Mouse (Mus musculus): ENCODE measurements around the gene Zfp719. TPM values are rescaled to one million over a fixed set of nuclear protein-coding genes. Genes with fewer than 3 reads are reported as not detected.

Gene Zfp719
- polyA plus RNA-seq, 1 experiment = 2.9 TPM

DNA sequence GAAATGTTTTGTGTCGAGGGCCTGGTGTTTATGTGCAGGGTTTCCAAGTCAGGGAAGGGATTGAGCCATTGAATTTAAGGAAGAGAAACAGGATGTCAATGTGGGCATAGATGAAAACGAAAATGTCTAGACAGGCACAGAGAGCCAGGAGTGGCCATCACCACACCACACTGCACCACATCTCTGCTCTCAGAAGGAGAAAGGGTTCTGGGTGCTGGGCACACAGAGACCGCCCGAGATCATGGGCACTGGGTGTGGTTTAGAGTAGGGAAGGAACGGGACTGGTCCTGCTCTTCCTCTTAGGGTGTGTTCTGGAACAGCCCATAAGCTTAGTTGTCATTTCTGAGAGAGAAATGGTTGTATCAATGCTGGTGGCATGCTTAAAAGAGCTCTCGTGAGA is 16.1 kb upstream of the Zfp719 start:
- Histone ChIP-seq H3K4me1 (ENCODE audit: control insufficient read depth, insufficient read depth, insufficient read length, low read length) (0 out of 2 replicates have a peak, but pooled peaks cover 6% of the 10 kb centered on the region), H3K27ac (replicated peaks; ENCODE audit: low read depth, low read length) (no peak overlapping the region), H3K4me3 (ENCODE audit: insufficient read depth, low read depth, low read length) (peak overlapping the region; percentile 83; the same call in 1 of the 2 replicates)

DNA sequence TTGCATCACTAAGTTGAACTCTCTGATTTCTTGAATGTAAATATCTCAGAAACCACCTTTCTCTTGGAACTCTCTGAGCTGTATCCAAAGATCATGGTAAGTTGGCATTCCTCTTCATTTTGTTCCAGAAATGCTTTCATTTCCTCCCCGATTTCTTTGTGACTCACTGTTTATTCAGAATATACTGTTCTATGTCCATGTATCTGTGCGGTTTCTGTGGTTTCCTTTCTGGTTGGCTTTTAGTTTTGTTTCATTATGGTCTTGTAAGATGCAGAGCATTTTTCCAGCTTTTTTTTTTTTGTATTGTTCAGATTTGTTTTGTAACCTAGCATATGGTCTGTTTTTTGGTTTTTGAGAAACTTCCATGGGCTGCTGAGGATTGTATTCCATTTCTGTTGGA is 8.2 kb upstream of the Zfp719 start:
- no peak overlapping the region for H3K4me3 ChIP-seq (ENCODE audit: insufficient read depth, low read depth, low read length)
- no peak overlapping the region for H3K27ac ChIP-seq (replicated peaks; ENCODE audit: low read depth, low read length)
- no peaks in the 10 kb centered on the region for H3K4me1 ChIP-seq (ENCODE audit: control insufficient read depth, insufficient read depth, insufficient read length, low read length)

DNA sequence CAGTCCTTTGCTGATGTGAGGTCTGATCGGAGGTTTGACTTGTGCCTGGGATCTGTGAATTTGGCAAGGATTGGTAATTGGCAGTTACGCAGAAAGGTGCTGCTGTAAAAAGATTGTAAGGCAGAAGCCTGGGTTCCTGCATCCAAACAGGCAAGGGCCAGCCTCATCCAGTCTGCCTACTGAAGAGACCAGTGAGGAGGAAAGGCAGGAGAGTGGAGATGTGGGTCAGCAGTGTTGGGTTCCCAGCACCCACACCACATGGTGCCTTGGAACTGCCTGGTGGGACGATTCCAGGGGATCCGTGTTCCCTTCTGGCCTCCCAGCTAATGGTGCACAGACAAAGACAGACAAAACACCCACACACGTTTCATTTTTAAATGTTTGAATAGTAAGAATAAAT is 1.1 kb downstream of the Zfp719 start:
- Histone ChIP-seq H3K4me1 (ENCODE audit: control insufficient read depth, insufficient read depth, insufficient read length, low read length) (peaks cover 4% of the 10 kb centered on the region), H3K27ac (replicated peaks; ENCODE audit: low read depth, low read length) (no peak overlapping the region), H3K4me3 (ENCODE audit: insufficient read depth, low read depth, low read length) (peak overlapping the region; percentile 80; the same call in 1 of the 2 replicates)

DNA sequence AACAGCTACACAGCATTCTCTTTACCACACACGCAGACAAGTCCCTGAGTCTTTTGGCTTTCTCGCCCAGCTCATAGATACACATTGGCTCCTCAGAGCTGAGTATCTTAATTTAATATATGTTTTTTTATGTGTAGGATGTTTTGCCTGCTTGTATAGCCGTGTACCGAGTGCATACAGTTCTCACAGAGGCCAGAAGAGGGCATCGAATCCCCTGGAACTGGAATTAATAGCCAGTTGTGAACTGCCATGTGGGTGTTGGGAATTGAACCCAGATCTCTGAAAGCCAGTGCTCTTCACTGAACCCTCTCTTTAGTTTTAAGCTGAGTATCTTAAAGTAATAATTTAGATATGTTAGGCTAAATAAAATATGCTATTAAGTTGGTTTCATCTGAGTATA is 5.4 kb downstream of the Zfp719 start:
- Histone ChIP-seq H3K27ac (replicated peaks; ENCODE audit: low read depth, low read length) (no peak overlapping the region), H3K4me1 (ENCODE audit: control insufficient read depth, insufficient read depth, insufficient read length, low read length) (peaks cover 4% of the 10 kb centered on the region), H3K4me3 (ENCODE audit: insufficient read depth, low read depth, low read length) (no peak overlapping the region)

DNA sequence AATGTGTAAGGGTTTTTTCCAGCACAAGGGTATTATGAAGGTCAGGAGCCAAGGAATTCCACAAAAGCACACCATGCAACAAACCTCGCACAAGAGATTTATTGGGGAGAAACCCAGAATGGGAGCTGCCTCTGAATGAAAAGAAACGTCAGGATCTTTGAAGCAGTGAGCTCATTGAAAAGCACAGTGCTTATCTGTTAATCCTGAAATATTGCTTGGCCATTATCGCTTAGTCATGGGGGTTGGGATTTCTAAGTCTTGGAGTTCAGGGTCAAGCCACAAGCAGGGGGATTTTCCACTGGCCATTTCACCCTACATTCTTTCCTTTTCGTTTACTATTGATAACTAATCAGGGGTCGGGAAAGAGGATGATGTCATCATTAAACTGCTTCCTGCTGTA is 22.5 kb downstream of the Zfp719 start:
- Histone ChIP-seq H3K27ac (replicated peaks; ENCODE audit: low read depth, low read length) (no peak overlapping the region), H3K4me1 (ENCODE audit: control insufficient read depth, insufficient read depth, insufficient read length, low read length) (no peaks in the 10 kb centered on the region), H3K4me3 (ENCODE audit: insufficient read depth, low read depth, low read length) (no peak overlapping the region)

DNA sequence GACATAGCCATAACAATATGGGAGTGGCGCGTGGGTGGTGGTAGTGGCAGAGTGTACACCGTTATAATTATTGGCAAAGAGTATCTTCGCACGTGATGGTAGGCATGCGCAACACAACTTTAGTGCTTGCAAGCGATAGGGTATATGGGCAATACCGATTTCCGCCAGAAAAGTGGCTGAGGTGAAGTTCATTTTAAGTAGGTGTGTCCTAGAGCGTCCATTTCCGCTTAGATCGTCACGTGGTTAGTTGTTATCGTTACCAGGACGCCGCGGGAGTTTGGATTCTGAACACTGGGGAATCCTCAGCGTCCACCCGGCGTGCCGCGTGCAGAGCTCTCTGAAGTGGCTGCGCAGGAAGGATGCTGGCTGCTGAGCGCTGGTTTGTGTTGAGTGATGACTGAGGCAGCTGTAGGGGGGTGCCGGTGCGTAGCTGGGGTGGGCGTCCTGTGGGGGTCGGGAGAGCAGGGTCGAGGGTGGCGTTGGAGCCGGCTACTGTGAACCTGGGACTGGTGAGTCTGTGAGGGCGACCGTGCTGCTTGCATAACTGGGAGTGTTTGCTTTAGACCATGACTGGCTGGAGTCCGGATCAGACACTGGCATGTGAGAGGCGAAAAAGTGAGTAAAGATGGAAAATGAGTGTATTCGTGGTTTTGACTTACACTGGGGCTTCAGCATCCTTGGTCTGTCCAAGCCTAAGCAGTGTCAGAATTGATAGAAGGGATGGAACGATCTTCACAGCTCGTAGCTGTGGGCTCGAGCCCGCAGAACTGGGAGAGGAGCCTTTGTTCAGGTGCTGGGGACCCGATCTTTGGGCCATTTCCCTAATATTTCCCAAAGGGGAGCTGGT is 27.7 kb downstream of the Zfp719 start, which contains the start of gene Zfp819:
TSS of gene Zfp819 (plus strand) at position 274 of the 847 bp plus-strand sequence.
- H3K4me1 ChIP-seq (ENCODE audit: control insufficient read depth, insufficient read depth, insufficient read length, low read length) = no peaks in the 10 kb centered on the region
- peak within 1 kb of the TSS; percentile 43 for H3K4me3 ChIP-seq (ENCODE audit: insufficient read depth, low read depth, low read length)
- H3K27ac ChIP-seq (replicated peaks; ENCODE audit: low read depth, low read length) = no peak within 1 kb of the TSS

DNA sequence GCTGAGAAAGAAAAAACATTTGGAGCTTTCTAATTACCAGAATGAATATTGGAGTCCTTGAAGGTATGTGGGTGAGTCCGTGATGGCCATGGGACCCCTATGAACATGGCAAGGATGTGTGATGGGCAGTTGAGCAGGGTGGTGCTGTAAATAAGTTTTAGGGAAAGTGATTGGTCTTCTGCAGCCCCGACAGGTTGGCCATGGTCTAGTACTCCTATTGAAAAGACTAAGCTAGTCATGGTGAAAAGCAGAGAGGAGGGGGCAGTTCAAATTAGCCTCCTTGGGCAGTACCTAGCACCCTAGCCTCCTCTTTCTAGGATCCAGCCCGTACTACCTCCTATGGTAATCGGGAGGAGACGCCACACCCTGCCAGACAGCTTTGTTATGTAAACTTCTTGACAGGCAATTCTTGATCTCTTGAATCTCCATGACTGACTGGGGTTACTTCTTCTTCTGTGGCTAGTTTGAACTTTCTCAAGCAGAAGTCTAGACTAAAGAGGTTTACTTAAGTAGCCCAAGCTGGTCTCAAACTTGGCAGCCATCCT is 28.4 kb downstream of the Zfp719 start:
- H3K4me1 ChIP-seq (ENCODE audit: control insufficient read depth, insufficient read depth, insufficient read length, low read length) = no peaks in the 10 kb centered on the region
- H3K4me3 ChIP-seq (ENCODE audit: insufficient read depth, low read depth, low read length) = no peak overlapping the region
- no peak overlapping the region for H3K27ac ChIP-seq (replicated peaks; ENCODE audit: low read depth, low read length)

DNA sequence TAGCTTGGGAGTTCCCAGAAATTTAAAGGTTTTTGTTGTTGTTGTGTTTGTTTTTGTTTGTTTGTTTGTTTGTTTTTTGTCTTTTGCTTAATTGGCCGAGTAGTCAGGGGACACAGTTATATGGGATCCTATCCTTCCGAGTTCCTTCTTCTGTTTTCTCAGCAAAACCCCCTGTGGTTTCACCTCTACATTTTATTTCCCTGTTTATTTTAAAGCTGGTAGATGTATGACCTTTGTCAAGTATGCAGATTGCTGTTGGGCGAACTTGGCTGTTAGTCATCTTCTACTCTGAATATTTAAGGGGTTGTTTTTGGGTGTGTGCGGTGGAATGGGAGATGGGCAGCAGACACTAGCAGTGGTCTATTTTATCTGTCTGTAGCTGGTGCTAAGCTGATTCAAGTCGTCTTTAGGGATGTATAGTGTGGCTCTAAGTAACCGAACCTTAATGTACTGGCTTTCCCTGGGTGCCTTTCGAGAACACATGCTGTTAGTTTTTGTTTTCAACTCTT is 29.0 kb downstream of the Zfp719 start:
- Histone ChIP-seq H3K27ac (replicated peaks; ENCODE audit: low read depth, low read length) (no peak overlapping the region), H3K4me1 (ENCODE audit: control insufficient read depth, insufficient read depth, insufficient read length, low read length) (no peaks in the 10 kb centered on the region), H3K4me3 (ENCODE audit: insufficient read depth, low read depth, low read length) (no peak overlapping the region)

DNA sequence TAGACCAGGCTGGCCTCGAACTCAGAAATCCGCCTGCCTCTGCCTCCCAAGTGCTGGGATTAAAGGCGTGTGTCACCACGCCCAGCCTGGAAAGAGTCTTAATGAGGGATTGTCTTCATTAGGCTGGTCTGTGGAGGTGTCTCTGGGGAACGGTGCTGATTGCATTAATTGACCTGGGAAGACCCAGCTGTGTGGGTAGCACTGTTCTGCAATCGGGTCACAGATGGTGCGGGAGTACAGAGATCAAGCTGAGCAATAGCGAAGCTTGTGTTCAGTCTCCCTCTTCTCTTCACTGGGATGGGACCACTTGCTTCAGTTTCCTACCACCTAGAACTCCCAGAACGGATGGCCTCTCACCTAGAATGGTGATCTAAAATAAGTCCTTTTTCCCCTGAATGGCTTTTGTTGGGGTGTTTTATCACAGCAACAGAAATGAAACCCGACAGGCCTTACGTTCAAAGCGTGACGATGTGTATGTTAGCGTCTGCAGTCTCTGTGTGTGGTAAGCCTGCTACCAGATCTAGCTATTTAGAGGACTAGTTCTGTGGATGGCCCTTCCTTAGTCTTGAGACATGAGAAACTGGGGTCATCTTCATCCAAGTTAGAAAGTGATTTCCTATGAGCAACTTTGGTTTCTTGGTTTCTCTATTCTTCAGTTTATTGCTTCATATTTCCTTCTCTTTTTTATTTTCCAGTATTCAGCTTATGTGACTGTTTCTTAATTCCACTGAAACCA is 34.6 kb downstream of the Zfp719 start:
- Histone ChIP-seq H3K4me3 (ENCODE audit: insufficient read depth, low read depth, low read length) (no peak overlapping the region), H3K4me1 (ENCODE audit: control insufficient read depth, insufficient read depth, insufficient read length, low read length) (no peaks in the 10 kb centered on the region), H3K27ac (replicated peaks; ENCODE audit: low read depth, low read length) (no peak overlapping the region)

DNA sequence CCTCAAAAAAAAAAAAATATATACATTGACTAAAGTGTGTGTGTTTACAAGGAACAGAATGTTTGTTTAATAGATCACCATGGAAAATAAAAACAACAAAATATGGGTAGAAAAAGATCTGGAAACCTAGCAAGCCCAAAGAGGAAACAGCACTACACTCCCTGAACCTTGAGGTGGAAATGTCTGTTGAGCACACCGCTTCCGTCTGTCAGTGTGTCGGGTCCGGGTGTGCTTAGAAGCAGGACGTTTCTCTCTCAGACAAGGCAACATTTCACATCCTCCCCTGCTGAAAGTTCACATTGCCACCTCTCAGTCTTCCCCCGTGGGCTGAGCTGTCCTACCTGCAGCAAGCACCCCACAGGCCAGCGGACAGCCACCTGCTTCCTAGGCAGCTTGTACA is 43.5 kb downstream of the Zfp719 start:
- Histone ChIP-seq H3K4me1 (ENCODE audit: control insufficient read depth, insufficient read depth, insufficient read length, low read length) (no peaks in the 10 kb centered on the region), H3K4me3 (ENCODE audit: insufficient read depth, low read depth, low read length) (no peak overlapping the region), H3K27ac (replicated peaks; ENCODE audit: low read depth, low read length) (no peak overlapping the region)

DNA sequence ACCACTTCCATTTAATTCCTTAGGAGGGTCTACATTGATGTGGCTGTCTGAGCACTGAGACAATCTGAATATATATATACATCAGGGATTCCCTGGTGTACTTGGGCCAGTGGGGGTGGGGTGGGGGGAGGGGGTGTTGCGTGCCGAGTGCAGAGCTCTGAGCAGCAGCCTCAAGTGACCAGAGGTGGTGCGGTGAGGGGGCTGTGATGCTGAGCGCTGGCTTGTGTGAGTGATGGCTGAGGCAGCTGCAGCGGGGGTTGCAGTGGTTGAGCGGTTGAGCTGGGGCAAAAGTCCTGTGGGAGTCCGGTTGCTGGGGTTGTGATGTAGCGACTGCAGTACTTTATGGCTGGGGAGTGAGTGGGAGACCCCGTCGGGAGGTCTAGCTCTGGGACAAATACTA is 44.4 kb downstream of the Zfp719 start:
- no peaks in the 10 kb centered on the region for H3K4me1 ChIP-seq (ENCODE audit: control insufficient read depth, insufficient read depth, insufficient read length, low read length)

DNA sequence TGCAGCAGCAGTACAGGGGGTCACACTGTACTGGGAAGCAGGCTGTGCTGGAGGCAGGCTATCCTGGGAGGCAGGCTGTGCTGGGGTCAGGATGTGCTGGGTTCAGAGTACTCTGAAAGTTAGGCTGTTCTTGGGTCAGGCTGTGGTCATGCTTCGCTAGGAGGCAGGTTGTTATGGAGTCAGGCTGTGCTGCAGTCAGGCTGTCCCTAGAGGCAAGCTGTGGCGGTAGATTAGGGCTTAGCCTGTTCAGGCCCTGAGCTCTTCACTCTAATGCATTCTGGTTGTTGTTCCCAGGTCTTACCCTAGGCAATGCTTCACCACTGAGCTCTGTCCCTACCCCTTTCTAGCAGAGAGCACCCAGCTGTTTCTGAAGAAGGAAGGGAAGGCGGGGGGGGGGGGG is 45.7 kb downstream of the Zfp719 start:
- Histone ChIP-seq H3K4me3 (ENCODE audit: insufficient read depth, low read depth, low read length) (no peak overlapping the region), H3K27ac (replicated peaks; ENCODE audit: low read depth, low read length) (no peak overlapping the region), H3K4me1 (ENCODE audit: control insufficient read depth, insufficient read depth, insufficient read length, low read length) (no peaks in the 10 kb centered on the region)

More for the DNA sequence above, 44.4 kb downstream of the Zfp719 start:
- Histone ChIP-seq H3K4me3 (ENCODE audit: insufficient read depth, low read depth, low read length) (no peak overlapping the region), H3K27ac (replicated peaks; ENCODE audit: low read depth, low read length) (no peak overlapping the region)

DNA sequence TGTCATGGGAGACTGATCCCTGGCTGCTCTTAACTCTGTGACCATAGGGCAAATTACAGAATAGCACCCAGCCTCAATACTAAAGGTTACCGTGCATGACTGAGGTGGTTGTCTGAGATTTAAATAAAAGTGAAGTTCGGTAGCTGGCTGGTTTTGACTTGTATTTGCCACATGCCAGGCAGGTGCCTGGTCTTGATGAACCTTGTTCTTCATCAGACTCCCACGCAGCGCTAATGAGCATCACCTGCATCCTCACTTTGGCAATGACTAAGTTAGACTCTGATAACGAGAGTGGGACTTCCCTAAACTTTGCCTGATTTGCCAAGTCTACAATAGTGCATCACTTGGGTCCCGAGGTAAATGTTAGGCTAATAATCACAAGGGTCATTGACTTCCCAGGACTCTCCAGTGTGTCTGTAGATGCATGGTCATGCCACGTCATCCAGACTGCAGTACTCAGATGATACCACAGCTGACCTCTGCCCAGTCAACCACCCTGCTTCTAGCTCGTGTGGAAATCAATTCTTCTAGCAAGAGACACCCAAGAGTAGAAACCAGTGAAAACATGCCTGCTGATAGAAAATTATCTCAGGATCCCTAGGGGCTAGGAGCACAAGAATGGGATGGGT is 46.5 kb downstream of the Zfp719 start:
- H3K27ac ChIP-seq (replicated peaks; ENCODE audit: low read depth, low read length) = no peak overlapping the region
- H3K4me3 ChIP-seq (ENCODE audit: insufficient read depth, low read depth, low read length) = no peak overlapping the region
- H3K4me1 ChIP-seq (ENCODE audit: control insufficient read depth, insufficient read depth, insufficient read length, low read length) = no peaks in the 10 kb centered on the region

DNA sequence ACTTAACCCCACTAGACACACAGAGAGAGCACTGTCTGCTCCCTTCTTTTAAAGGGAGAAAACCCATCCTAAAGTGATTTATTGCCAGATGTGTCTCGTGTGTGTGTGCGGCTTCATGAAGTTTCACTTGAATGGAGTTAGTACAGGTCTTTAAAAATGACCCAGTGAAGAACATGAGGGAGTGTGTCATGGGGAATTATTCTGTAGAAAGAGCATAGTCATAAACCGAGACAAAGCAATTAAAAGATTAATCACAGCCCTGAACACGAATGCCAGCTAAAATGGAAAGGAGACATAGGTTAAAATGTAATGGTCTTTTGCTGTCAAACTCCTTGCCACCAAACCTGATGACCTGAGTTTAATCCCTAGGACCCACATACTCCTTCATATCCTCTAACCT is 54.5 kb downstream of the Zfp719 start:
- Histone ChIP-seq H3K4me1 (ENCODE audit: control insufficient read depth, insufficient read depth, insufficient read length, low read length) (no peaks in the 10 kb centered on the region), H3K27ac (replicated peaks; ENCODE audit: low read depth, low read length) (no peak overlapping the region), H3K4me3 (ENCODE audit: insufficient read depth, low read depth, low read length) (no peak overlapping the region)

DNA sequence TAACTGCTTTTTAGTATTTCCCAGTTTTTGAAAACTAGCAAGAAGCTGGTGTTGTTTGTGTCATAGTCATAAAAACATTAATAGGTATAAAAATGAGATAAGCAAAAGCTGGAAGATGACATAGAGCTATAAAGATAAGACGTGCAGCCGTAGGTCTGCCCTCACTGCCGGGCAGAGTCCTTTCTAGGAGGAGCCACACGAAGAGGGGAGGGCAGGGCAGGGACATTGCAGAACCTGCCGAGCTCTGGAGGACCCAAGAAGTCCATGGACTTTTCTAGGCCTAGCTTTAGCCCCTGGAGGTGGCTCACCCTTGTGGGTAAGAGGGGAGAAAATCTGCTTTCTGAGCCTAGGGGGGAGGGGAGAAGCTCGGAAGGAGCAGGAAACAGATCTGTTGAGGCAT is 55.1 kb downstream of the Zfp719 start, which contains the start of gene Ceacam18:
TSS of gene Ceacam18 (plus strand) at position 208 of the 400 bp plus-strand sequence.
- H3K27ac ChIP-seq (replicated peaks; ENCODE audit: low read depth, low read length) = no peak within 1 kb of the TSS
- H3K4me1 ChIP-seq (ENCODE audit: control insufficient read depth, insufficient read depth, insufficient read length, low read length) = no peaks in the 10 kb centered on the region
- no peak within 1 kb of the TSS for H3K4me3 ChIP-seq (ENCODE audit: insufficient read depth, low read depth, low read length)
